Mouse (Mus musculus) testis, postnatal 14 days (tissue): Measurements from ENCODE around the gene Dok5.

Experiments
- DNase-seq: peaks from one replicate; pipeline ENCODE4 v3.0.0; 2021; ENCODE audit warnings: low spot score

Dok5 gene

GRCm38 (mm10) chr2:170731632-170732561 is at the start of gene Dok5:
TSS of gene Dok5 (plus strand) at chr2:170731807.
- peak; percentile 47 for DNase-seq

GRCm38 (mm10) chr2:170683385-170683784 is 48.2 kb upstream of the Dok5 start:
- no peak for DNase-seq

- DNase-seq, result no peak
Observed at GRCm38 (mm10) chr2:170695071-170695936, 36.3 kb upstream of the Dok5 start.

GRCm38 (mm10) chr2:170695937-170696510 is 35.6 kb upstream of the Dok5 start:
- DNase-seq, result no peak

- DNase-seq, result no peak
Observed at GRCm38 (mm10) chr2:170700471-170700870, 31.1 kb upstream of the Dok5 start.

- no peak for DNase-seq
Observed at GRCm38 (mm10) chr2:170706488-170706887, 25.1 kb upstream of the Dok5 start.

- DNase-seq, result no peak
Observed at GRCm38 (mm10) chr2:170707672-170708071, 23.9 kb upstream of the Dok5 start.

GRCm38 (mm10) chr2:170708901-170709300 is 22.7 kb upstream of the Dok5 start:
- DNase-seq, result no peak

GRCm38 (mm10) chr2:170712658-170713285 is 18.8 kb upstream of the Dok5 start:
- DNase-seq, result no peak

- no peak for DNase-seq
Observed at GRCm38 (mm10) chr2:170720386-170720785, 11.2 kb upstream of the Dok5 start.

GRCm38 (mm10) chr2:170724136-170724535 is 7.5 kb upstream of the Dok5 start:
- DNase-seq, result no peak

GRCm38 (mm10) chr2:170724716-170725115 is 6.9 kb upstream of the Dok5 start:
- DNase-seq, result no peak

GRCm38 (mm10) chr2:170725796-170726195 is 5.8 kb upstream of the Dok5 start:
- no peak for DNase-seq

- DNase-seq, result no peak
Observed at GRCm38 (mm10) chr2:170726996-170727710, 4.5 kb upstream of the Dok5 start.

- DNase-seq, result no peak
Observed at GRCm38 (mm10) chr2:170728864-170729263, 2.7 kb upstream of the Dok5 start.

- no peak for DNase-seq
Observed at GRCm38 (mm10) chr2:170729661-170730060, 1.9 kb upstream of the Dok5 start.

GRCm38 (mm10) chr2:170730136-170730535 is 1.5 kb upstream of the Dok5 start:
- no peak for DNase-seq

GRCm38 (mm10) chr2:170730781-170731180 is 826 bp upstream of the Dok5 start:
- DNase-seq, result no peak

GRCm38 (mm10) chr2:170731205-170731604 is 402 bp upstream of the Dok5 start:
- DNase-seq, result no peak

GRCm38 (mm10) chr2:170733671-170734070 is 2.1 kb downstream of the Dok5 start:
- DNase-seq, result no peak

GRCm38 (mm10) chr2:170734446-170734845 is 2.8 kb downstream of the Dok5 start:
- DNase-seq, result no peak
